Mouse (Mus musculus) lung, embryonic 14.5 days (tissue): ENCODE results near the gene Tubb2a. TPM values are rescaled to one million over a fixed set of nuclear protein-coding genes. Genes with fewer than 3 reads are reported as not detected.

Experiments
- ATAC-seq: fragments of 200-750 bp; cut with Nextera tagmentation; 2 replicates; pipeline ENCODE4 v1.8.0; 2017; ENCODE audit warnings: mild to moderate bottlenecking, moderate TSS enrichment, moderate library complexity; ENCODE audit not compliant: insufficient read depth
- DNase-seq: peaks from one replicate; pipeline ENCODE4 v3.0.0-alpha.2; 2015
- H3K27ac ChIP-seq: fragments of 300-500 bp; sonication (generic); 2 replicates; pipeline ENCODE4 v1.5.1; 2014; ENCODE audit warnings: low read depth, mild to moderate bottlenecking, moderate library complexity
- H3K27me3 ChIP-seq: fragments of 300-500 bp; sonication (generic); 2 replicates; pipeline ENCODE4 v1.6.1; 2014; ENCODE audit warnings: low read length, control low read depth; ENCODE audit not compliant: insufficient read depth
- H3K36me3 ChIP-seq: fragments of 300-500 bp; sonication (generic); 2 replicates; pipeline ENCODE4 v1.6.1; 2014; ENCODE audit warnings: control low read depth; ENCODE audit not compliant: insufficient read depth
- H3K4me1 ChIP-seq: fragments of 300-500 bp; sonication (generic); 2 replicates; pipeline ENCODE4 v1.6.1; 2014; ENCODE audit warnings: antibody characterized with exemption, control low read depth; ENCODE audit not compliant: insufficient read depth
- H3K4me2 ChIP-seq: fragments of 300-500 bp; sonication (generic); 2 replicates; pipeline ENCODE4 v1.6.1; 2014; ENCODE audit warnings: mild to moderate bottlenecking
- H3K4me3 ChIP-seq: fragments of 300-500 bp; sonication (generic); 2 replicates; pipeline ENCODE4 v1.5.1; 2014; ENCODE audit warnings: low read depth, low read length
- H3K9ac ChIP-seq: fragments of 300-500 bp; sonication (generic); 2 replicates; pipeline ENCODE4 v1.6.1; 2014
- H3K9me3 ChIP-seq: fragments of 300-500 bp; sonication (generic); 2 replicates; pipeline ENCODE4 v1.6.1; 2016; ENCODE audit warnings: low read depth, low read length, control low read depth
- CTCF ChIP-seq: IDR thresholded peaks from 2 replicates; pipeline ENCODE4 v1.5.1; 2016; ENCODE audit warnings: antibody characterized with exemption, low read depth
- WGBS: fragments of 180-500 bp; shearing (Covaris S2); extraction: QIAGEN DNeasy Blood & Tissue Kit; methylation state at CpG from one replicate; pipeline ENCODE4 v1.1.7; 2014; 5-methylcytosine and 5-hydroxymethylcytosine counted together
- polyA plus RNA-seq: library from polyadenylated mRNA; unstranded; fragments of >200 nt; fragmentation: Nextera tagmentation; extraction: Ambion mirVana; gene quantifications from 2 replicates; pipeline ENCODE4 v1.2.1, GENCODE M21; 2014

Gene Tubb2a
- polyA plus RNA-seq, 1 experiment from 2014 or later = 164 TPM

DNA sequence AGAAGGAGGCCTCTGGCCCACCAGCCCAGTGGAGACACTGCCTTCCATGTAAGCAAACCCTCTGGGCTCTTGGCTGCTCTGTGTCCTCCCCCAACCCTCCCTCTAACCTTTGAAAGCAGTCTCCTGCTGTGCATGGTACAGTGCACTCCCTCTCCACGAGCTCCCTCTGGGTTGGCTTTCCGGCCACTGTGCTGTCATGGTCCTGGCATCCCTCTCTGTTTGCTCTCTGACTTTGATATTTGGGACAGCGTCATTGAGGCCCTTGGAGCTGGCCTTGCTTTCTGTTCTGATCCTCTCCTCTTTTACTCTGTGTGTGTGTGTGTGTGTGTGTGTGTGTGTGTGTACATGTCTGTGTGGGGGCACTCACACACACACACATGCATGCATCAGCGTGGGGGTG, 23.4 kb downstream of the Tubb2a start:
- peak; percentile 31 for DNase-seq

DNA sequence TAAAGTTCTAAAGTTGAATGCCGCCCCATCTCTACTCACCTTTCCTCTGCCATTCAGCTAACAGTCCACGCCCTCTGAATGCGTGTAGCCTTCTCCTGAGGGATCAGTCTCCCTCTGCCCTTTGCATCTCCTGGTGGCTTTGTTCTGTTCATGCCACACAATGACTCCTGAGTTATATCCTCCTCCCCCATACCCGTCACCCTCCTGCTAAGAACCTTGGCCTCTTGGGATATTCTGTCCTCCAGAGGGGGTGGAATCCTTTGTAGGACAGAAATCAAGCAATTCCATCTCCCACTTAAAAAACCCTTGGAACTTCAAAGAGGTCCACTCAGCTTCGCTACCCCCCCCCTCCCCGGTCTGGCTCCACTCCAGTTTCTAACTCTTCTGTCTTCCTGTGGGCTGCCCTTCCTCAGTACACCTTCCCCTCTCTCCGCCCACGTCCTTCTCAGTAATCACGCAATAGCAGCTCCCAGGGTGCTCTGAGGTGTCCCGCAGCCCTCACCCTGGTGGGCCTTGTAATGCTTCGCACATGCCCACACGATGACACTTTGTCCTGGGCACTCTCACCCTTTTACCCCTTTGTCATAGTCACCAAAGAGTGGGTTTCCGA, 24.0 kb downstream of the Tubb2a start:
- ATAC-seq = peak; percentile 58; the same call in 1 of the 2 replicates
- Histone ChIP-seq H3K9me3 (no peaks in the 10 kb centered on the region), H3K9ac (no peak overlapping the region), H3K36me3 (peaks cover 20% of the 10 kb centered on the region; the same call in 1 of the 2 replicates), H3K4me1 (no peaks in the 10 kb centered on the region), H3K27me3 (no peaks in the 10 kb centered on the region), H3K27ac (peak overlapping the region; percentile 71), H3K4me2 (no peak overlapping the region), H3K4me3 (no peak overlapping the region)
- TF ChIP-seq CTCF = no peak
- 57% methylated on average over 13 of the region's 13 CpGs for WGBS
- peak; percentile 30 for DNase-seq

More for the DNA sequence above, 23.4 kb downstream of the Tubb2a start:
- WGBS = 60% methylated on average over 4 of the region's 4 CpGs
- H3K9me3 ChIP-seq = no peaks in the 10 kb centered on the region
- no peak overlapping the region for H3K4me3 ChIP-seq
- no peaks in the 10 kb centered on the region for H3K4me1 ChIP-seq
- ATAC-seq = peak; percentile 81
- no peak overlapping the region for H3K9ac ChIP-seq
- no peak for TF ChIP-seq CTCF
- H3K36me3 ChIP-seq = peaks cover 18% of the 10 kb centered on the region; the same call in 1 of the 2 replicates
- H3K27me3 ChIP-seq = no peaks in the 10 kb centered on the region
- H3K27ac ChIP-seq = peak overlapping the region; percentile 71
- no peak overlapping the region for H3K4me2 ChIP-seq

DNA sequence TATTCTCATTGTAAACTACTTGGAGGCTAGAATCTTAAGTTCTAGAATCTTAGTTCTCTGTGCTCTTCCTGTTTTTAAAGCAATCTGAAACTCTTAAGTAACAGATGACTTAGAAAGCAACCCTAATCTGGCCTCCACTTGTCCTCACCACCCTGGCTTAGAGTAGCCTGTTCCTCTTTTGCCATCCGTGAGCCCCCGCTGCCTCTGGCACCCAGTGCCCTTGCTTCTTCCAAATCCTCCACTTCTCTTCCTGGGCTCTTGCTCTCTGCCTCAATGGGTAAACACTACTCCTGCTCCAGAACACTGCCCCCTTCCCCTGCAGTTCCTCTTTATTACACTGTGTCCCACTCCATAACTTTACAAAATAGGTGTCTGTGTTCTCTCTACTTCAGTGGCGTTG, 26.1 kb downstream of the Tubb2a start:
- peaks cover 26% of the 10 kb centered on the region; the same call in 1 of the 2 replicates for H3K36me3 ChIP-seq
- H3K27ac ChIP-seq = no peak overlapping the region
- no peak for TF ChIP-seq CTCF
- DNase-seq (no peak), ATAC-seq (no peak)
- no peak overlapping the region for H3K4me2 ChIP-seq
- no peak overlapping the region for H3K4me3 ChIP-seq
- H3K9me3 ChIP-seq = no peaks in the 10 kb centered on the region
- no peak overlapping the region for H3K9ac ChIP-seq
- no peaks in the 10 kb centered on the region for H3K27me3 ChIP-seq
- H3K4me1 ChIP-seq = no peaks in the 10 kb centered on the region
- WGBS = 77% methylated on average over 3 of the region's 3 CpGs

DNA sequence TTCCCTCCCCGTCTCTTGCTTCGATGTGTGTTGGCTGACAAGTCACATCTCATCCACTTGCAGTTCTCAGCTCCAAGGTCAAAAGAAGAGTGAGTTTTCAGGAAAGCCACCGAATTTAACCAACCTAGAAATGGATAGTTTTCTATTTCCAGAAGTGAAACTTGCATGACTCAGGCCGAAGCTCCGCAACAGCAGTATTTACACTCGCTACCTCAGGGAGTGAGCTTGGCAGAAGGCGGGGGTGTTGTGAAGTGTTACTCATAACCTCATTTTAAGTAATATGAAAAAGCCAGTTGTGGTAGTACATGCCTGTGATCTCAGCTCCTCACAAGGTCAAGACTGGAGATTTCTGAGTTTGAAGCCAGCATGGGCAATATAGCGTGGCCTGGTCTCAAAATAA, 27.3 kb downstream of the Tubb2a start:
- H3K4me1 ChIP-seq = no peaks in the 10 kb centered on the region
- H3K9ac ChIP-seq = no peak overlapping the region
- WGBS = 89% methylated on average over 8 of the region's 8 CpGs
- no peak overlapping the region for H3K4me3 ChIP-seq
- DNase-seq = no peak
- peaks cover 26% of the 10 kb centered on the region; the same call in 1 of the 2 replicates for H3K36me3 ChIP-seq
- no peaks in the 10 kb centered on the region for H3K27me3 ChIP-seq
- no peak for ATAC-seq
- TF ChIP-seq CTCF = no peak
- no peak overlapping the region for H3K4me2 ChIP-seq
- H3K27ac ChIP-seq = no peak overlapping the region
- no peaks in the 10 kb centered on the region for H3K9me3 ChIP-seq

DNA sequence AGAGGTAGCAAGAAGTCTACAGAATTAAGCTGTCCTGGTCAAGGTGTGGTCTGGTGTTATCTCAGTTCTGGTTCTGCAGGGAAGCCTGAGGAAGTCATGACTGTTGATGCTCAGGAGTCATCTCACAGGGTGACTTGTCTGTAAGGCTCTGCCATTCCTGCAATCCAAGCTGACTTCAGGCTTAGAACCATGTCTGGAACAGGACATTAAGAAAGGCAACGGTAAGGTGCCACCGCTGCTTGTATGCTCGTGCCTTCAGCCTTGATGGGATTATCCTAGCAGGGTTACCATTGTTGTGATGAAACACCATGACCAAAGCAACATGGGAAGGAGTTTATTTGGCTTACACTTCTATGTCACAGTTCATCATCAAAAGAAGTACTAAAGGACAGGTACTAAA, 30.3 kb downstream of the Tubb2a start:
- no peak for DNase-seq
- no peak overlapping the region for H3K4me2 ChIP-seq
- no peaks in the 10 kb centered on the region for H3K27me3 ChIP-seq
- H3K4me1 ChIP-seq = no peaks in the 10 kb centered on the region
- H3K27ac ChIP-seq = no peak overlapping the region
- no peak for ATAC-seq
- 87% methylated on average over 3 of the region's 3 CpGs for whole genome bisulfite sequencing
- 0 out of 2 replicates have a peak, but pooled peaks cover 22% of the 10 kb centered on the region for H3K36me3 ChIP-seq
- TF ChIP-seq CTCF = no peak
- no peaks in the 10 kb centered on the region for H3K9me3 ChIP-seq
- no peak overlapping the region for H3K9ac ChIP-seq
- H3K4me3 ChIP-seq = no peak overlapping the region

DNA sequence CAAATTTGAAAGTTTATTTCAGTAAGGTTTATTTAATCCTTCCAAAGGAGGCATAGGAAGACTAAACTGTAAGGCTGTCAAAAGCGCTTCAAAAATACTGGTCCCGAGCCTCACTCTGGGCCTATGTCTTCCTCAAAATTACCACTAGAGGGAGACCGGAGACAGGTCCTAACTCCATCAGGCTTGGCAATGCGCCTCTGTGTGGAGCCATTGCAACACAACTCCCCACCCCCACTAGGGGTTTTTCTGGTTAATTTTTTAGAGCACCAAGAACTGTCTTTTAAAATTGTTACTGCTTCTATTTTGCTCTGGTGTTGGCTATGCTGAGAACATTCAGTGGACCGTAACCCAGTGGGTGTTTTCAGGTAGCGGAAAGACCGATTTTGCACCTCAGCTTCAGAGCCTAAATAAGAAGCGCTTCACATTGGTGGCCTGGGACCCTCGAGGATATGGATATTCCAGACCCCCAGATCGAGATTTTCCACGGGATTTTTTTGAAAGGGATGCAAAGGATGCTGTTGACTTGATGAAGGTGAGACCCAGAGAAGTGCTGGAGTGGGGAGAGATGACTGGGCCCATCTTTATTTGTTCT, 31.3 kb downstream of the Tubb2a start:
- peak; percentile 95 for DNase-seq
- WGBS = 40% methylated on average over 11 of the region's 11 CpGs
- Histone ChIP-seq H3K9me3 (no peaks in the 10 kb centered on the region), H3K27ac (no peak overlapping the region), H3K4me2 (no peak overlapping the region), H3K9ac (no peak overlapping the region), H3K36me3 (0 out of 2 replicates have a peak, but pooled peaks cover 19% of the 10 kb centered on the region), H3K27me3 (no peaks in the 10 kb centered on the region), H3K4me1 (no peaks in the 10 kb centered on the region), H3K4me3 (no peak overlapping the region)
- peak; percentile 92 for TF ChIP-seq CTCF
- ATAC-seq = peak; percentile 91

DNA sequence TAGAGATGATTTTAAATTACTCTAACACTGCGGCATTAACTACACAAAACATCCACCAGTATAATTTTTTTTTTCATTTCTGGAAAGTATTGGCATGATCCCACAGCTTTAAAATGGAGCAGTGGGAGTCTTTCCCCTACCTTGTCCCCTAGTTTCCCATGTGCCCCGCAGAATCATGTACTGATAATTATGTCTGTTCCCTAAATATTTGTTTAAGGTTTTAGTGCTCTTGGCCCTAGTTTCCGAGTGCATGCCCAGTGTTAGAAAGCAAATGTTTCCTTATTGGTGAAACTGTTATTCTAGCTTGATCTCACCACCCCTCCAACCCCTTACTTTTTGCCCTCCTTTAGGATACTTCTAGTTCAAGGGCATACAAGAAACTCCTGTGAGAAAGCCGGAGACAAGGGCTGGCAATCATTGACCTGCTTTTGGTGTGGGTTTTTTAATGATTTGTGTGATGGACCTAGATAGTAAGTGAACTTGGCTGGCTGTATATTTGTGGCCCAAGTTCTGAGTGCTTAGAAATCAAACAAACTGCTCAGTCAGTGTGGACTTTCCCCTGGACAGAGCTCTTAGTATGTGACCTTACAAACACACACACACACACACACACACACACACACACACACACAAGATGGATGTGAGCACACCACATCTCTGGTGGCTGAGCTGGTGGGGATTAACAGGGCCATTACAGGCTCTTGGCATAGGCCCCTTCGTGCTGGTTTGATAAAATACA, 32.1 kb downstream of the Tubb2a start:
- TF ChIP-seq CTCF = no peak
- 0 out of 2 replicates have a peak, but pooled peaks cover 17% of the 10 kb centered on the region for H3K36me3 ChIP-seq
- H3K9me3 ChIP-seq = no peaks in the 10 kb centered on the region
- no peak for ATAC-seq
- WGBS = 48% methylated on average over 5 of the region's 5 CpGs
- H3K9ac ChIP-seq = no peak overlapping the region
- H3K27me3 ChIP-seq = no peaks in the 10 kb centered on the region
- H3K4me3 ChIP-seq = no peak overlapping the region
- H3K27ac ChIP-seq = no peak overlapping the region
- H3K4me1 ChIP-seq = no peaks in the 10 kb centered on the region
- no peak overlapping the region for H3K4me2 ChIP-seq
- no peak for DNase-seq
